Mouse (Mus musculus): ENCODE measurements around the gene Nt5c3b. TPM values are rescaled to one million over a fixed set of nuclear protein-coding genes. Genes with fewer than 3 reads are reported as not detected.

Nt5c3b gene
- polyA plus RNA-seq, 1 experiment from 2014 or later = 31.6 TPM

DNA sequence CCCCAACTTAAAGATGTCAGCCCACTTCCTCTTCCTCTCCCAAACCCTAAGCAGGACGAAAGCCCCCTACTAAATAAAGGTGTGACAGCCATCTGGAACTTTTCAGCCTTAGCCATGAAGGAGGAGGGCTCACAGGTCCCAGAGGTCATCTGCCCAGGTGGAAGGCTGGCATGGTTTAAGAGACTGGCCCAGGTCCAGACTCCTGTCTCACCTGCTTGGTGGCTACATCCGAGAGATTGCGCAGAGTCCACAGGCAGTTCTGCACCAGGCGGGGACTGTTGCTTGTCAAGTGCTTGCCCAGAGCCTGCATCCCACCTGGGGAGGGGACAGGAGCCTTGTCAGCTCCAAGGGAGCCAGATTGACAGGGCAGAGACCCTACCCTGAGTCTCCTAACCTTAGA, 62.3 kb downstream of the Nt5c3b start:
- Histone ChIP-seq H3K4me2 (replicated peaks; ENCODE audit: low read depth) (no peak overlapping the region), H3K9ac (ENCODE audit: low read depth, low read length) (no peak overlapping the region), H3K36me3 (ENCODE audit: control insufficient read depth, insufficient read depth) (peaks cover 90% of the 10 kb centered on the region), H3K4me3 (ENCODE audit: low read depth, low read length) (no peak overlapping the region), H3K4me1 (replicated peaks; ENCODE audit: control insufficient read depth, insufficient read depth, low read length) (no peaks in the 10 kb centered on the region), H3K27me3 (replicated peaks; ENCODE audit: control insufficient read depth, insufficient read depth, low read length) (no peaks in the 10 kb centered on the region), H3K27ac (ENCODE audit: low read depth, low read length) (no peak overlapping the region), H3K9me3 (ENCODE audit: control insufficient read depth) (no peaks in the 10 kb centered on the region)
- 93% methylated on average over 4 of the region's 4 CpGs for WGBS
- no peak for ATAC-seq
- no peak for TF ChIP-seq CTCF (IDR thresholded peaks at IDR 0.05; ENCODE audit: low read depth)

DNA sequence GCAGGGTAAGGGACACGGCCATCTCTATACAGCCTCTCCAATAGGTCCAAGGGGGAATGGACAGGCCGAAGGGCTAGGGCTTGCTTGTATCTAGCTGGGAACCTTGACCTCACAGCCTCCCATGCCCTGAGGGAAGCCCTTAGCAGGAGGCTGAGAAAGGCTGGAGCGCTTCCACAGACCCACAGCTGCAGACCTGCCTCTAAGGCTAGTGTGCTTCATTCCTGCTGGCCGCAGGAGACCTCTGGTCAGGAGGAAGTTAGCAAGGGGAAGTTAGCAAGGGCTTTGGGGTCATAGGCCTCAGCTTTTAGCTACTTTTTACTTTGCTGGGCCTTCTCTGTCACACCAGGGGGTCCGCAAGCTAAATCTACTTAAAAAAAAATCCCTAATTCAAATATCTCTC, 63.2 kb downstream of the Nt5c3b start:
- no peaks in the 10 kb centered on the region for H3K4me1 ChIP-seq (replicated peaks; ENCODE audit: control insufficient read depth, insufficient read depth, low read length)

DNA sequence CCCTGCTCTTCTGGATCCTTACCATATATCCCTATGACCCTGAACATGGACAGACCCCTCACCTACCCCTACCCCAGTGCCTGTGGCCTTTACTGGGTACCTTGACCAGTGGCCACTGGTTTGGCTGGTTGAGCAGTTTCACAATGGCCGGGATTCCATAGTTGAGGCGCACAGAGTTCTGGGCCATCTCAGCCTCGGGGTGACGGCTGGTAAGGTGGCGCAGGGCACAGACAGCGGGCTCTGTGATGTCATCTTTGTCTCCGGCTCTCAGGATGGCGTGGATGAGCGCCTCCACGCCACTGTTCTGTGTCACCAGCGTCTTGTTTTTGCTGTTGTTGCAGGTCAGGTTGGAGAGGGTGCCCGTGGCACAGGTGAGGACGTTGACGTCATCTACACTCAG, 63.6 kb downstream of the Nt5c3b start:
- ATAC-seq = no peak
- H3K4me1 ChIP-seq (replicated peaks; ENCODE audit: control insufficient read depth, insufficient read depth, low read length) = no peaks in the 10 kb centered on the region
- TF ChIP-seq CTCF (IDR thresholded peaks at IDR 0.05; ENCODE audit: low read depth) = no peak
- H3K4me3 ChIP-seq (ENCODE audit: low read depth, low read length) = no peak overlapping the region
- H3K27ac ChIP-seq (ENCODE audit: low read depth, low read length) = no peak overlapping the region
- 95% methylated on average over 14 of the region's 14 CpGs for WGBS
- H3K9ac ChIP-seq (ENCODE audit: low read depth, low read length) = no peak overlapping the region
- H3K9me3 ChIP-seq (ENCODE audit: control insufficient read depth) = no peaks in the 10 kb centered on the region
- H3K4me2 ChIP-seq (replicated peaks; ENCODE audit: low read depth) = no peak overlapping the region
- no peaks in the 10 kb centered on the region for H3K27me3 ChIP-seq (replicated peaks; ENCODE audit: control insufficient read depth, insufficient read depth, low read length)
- peaks cover 90% of the 10 kb centered on the region for H3K36me3 ChIP-seq (ENCODE audit: control insufficient read depth, insufficient read depth)

More for the DNA sequence above, 63.2 kb downstream of the Nt5c3b start:
- ATAC-seq = no peak
- WGBS = 92% methylated on average over 5 of the region's 5 CpGs
- Histone ChIP-seq H3K36me3 (ENCODE audit: control insufficient read depth, insufficient read depth) (peaks cover 90% of the 10 kb centered on the region), H3K27me3 (replicated peaks; ENCODE audit: control insufficient read depth, insufficient read depth, low read length) (no peaks in the 10 kb centered on the region), H3K9ac (ENCODE audit: low read depth, low read length) (no peak overlapping the region), H3K4me2 (replicated peaks; ENCODE audit: low read depth) (no peak overlapping the region), H3K4me3 (ENCODE audit: low read depth, low read length) (no peak overlapping the region), H3K27ac (ENCODE audit: low read depth, low read length) (no peak overlapping the region), H3K9me3 (ENCODE audit: control insufficient read depth) (no peaks in the 10 kb centered on the region)
- TF ChIP-seq CTCF (IDR thresholded peaks at IDR 0.05; ENCODE audit: low read depth) = no peak

DNA sequence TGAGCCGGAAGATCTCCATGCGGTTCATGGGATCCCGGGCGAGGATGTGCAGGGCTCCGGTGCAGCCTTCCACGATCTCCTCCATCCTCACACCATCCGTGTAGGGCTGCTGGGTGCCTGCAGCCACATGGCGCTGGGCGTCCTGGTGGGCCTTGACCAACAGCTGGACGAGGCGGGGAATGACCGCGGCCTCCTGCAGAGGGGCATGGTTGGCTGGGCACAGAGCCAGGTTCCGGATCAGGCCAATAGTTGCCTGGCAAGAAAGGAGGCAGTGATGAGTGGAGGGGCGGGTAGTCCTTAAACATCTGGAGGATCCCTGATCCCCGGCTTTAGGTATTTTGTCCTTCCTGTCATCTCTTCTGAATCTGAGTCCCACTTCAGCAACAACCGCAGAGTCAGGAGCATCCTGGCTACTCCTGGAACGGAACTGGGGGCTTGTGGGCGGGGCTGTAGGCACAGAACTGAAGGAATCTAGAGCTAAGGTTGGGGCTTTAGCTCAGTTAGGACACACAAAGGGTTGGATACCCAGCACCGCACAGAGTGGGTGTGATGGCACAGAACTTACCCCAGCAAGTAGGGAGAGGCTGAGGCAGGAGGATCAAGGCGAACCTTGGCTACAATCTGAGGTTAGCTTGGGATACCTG, 64.7 kb downstream of the Nt5c3b start:
- no peak for TF ChIP-seq CTCF (IDR thresholded peaks at IDR 0.05; ENCODE audit: low read depth)
- 92% methylated on average over 21 of the region's 21 CpGs for WGBS
- H3K36me3 ChIP-seq (ENCODE audit: control insufficient read depth, insufficient read depth) = peaks cover 89% of the 10 kb centered on the region

DNA sequence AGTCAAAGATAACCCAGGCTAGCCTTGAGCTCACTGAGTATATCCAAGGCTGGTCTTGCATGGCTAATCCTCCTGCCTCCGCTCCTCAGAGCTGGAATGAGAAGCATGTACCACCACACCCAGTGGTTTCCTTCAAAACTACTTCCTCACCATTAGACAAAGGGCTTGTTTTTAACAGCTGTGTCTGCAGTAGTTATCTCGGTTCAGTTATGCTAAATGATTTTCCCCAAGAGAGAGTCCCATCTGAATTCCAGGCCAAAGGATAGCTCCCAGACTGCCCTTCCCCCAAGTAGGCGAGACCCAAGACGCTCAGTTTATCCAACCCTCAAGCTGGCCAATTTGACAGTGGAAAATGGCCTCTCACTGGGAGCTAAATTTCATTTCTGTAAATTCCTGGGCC, 65.6 kb downstream of the Nt5c3b start:
- no peak for ATAC-seq
- no peaks in the 10 kb centered on the region for H3K9me3 ChIP-seq (ENCODE audit: control insufficient read depth)
- H3K4me1 ChIP-seq (replicated peaks; ENCODE audit: control insufficient read depth, insufficient read depth, low read length) = no peaks in the 10 kb centered on the region
- H3K4me3 ChIP-seq (ENCODE audit: low read depth, low read length) = no peak overlapping the region
- H3K36me3 ChIP-seq (ENCODE audit: control insufficient read depth, insufficient read depth) = peaks cover 90% of the 10 kb centered on the region
- H3K9ac ChIP-seq (ENCODE audit: low read depth, low read length) = no peak overlapping the region
- no peak for TF ChIP-seq CTCF (IDR thresholded peaks at IDR 0.05; ENCODE audit: low read depth)
- H3K27ac ChIP-seq (ENCODE audit: low read depth, low read length) = no peak overlapping the region
- 74% methylated on average over 4 of the region's 4 CpGs for whole genome bisulfite sequencing
- no peak overlapping the region for H3K4me2 ChIP-seq (replicated peaks; ENCODE audit: low read depth)
- H3K27me3 ChIP-seq (replicated peaks; ENCODE audit: control insufficient read depth, insufficient read depth, low read length) = no peaks in the 10 kb centered on the region

More for the DNA sequence above, 64.7 kb downstream of the Nt5c3b start:
- Histone ChIP-seq H3K4me1 (replicated peaks; ENCODE audit: control insufficient read depth, insufficient read depth, low read length) (no peaks in the 10 kb centered on the region), H3K4me2 (replicated peaks; ENCODE audit: low read depth) (no peak overlapping the region), H3K4me3 (ENCODE audit: low read depth, low read length) (no peak overlapping the region), H3K9ac (ENCODE audit: low read depth, low read length) (no peak overlapping the region), H3K27me3 (replicated peaks; ENCODE audit: control insufficient read depth, insufficient read depth, low read length) (no peaks in the 10 kb centered on the region), H3K9me3 (ENCODE audit: control insufficient read depth) (no peaks in the 10 kb centered on the region), H3K27ac (ENCODE audit: low read depth, low read length) (no peak overlapping the region)
- no peak for ATAC-seq

DNA sequence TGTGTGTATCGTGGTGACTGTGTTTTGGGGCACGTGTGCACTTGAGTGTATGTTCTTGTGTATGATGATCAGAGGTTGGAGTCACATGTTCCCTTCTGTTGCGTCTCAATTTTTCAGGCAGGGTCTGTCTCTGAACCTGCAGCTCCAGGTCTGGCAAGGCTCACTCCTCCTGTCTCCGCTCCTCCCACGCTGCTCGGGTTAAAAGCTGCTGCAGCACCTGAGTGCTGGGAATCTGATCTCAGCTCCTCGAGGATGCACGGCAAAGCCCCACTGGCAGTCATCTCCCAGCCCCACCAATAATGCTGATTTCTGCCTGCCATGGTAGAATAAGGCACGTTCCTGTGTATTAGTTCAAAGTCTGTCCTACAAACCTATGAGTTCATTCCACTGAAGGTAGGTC, 66.5 kb downstream of the Nt5c3b start:
- 88% methylated on average over 9 of the region's 9 CpGs for WGBS
- H3K27ac ChIP-seq (ENCODE audit: low read depth, low read length) = no peak overlapping the region
- no peak overlapping the region for H3K4me3 ChIP-seq (ENCODE audit: low read depth, low read length)
- ATAC-seq = no peak
- no peak overlapping the region for H3K4me2 ChIP-seq (replicated peaks; ENCODE audit: low read depth)
- no peaks in the 10 kb centered on the region for H3K4me1 ChIP-seq (replicated peaks; ENCODE audit: control insufficient read depth, insufficient read depth, low read length)
- no peaks in the 10 kb centered on the region for H3K9me3 ChIP-seq (ENCODE audit: control insufficient read depth)
- no peaks in the 10 kb centered on the region for H3K27me3 ChIP-seq (replicated peaks; ENCODE audit: control insufficient read depth, insufficient read depth, low read length)
- H3K36me3 ChIP-seq (ENCODE audit: control insufficient read depth, insufficient read depth) = peaks cover 90% of the 10 kb centered on the region
- H3K9ac ChIP-seq (ENCODE audit: low read depth, low read length) = no peak overlapping the region
- no peak for TF ChIP-seq CTCF (IDR thresholded peaks at IDR 0.05; ENCODE audit: low read depth)

Small RNA genes lying within 50 kb of the gene (microRNA-seq; reads per million reads assigned to microRNA genes)
- gene Gm27374 = not detected
- 0.82 reads per million for gene Mir7116

Other genes with a start within 250 kb of the Nt5c3b start
- not detected in 2 replicates for gene Krt9, start 248.6 kb downstream of the Nt5c3b start, polyA plus RNA-seq (2015; fragmentation: Nextera tagmentation; extraction: Ambion mirVana)
- gene Krt14, start 234.3 kb downstream of the Nt5c3b start, polyA plus RNA-seq (2015; fragmentation: Nextera tagmentation; extraction: Ambion mirVana) = 8.9 and 10.0 TPM in 2 replicates
- gene Krt16, start 192.9 kb downstream of the Nt5c3b start, polyA plus RNA-seq (2015; fragmentation: Nextera tagmentation; extraction: Ambion mirVana) = not detected in 2 replicates
- 5.3 and 7.8 TPM in 2 replicates for gene Krt17, start 180.8 kb downstream of the Nt5c3b start, polyA plus RNA-seq (2015; fragmentation: Nextera tagmentation; extraction: Ambion mirVana)
- 0.12 and 0.18 TPM in 2 replicates for gene Krt42, start 171.9 kb downstream of the Nt5c3b start, polyA plus RNA-seq (2015; fragmentation: Nextera tagmentation; extraction: Ambion mirVana)
- gene Eif1, start 121.9 kb downstream of the Nt5c3b start, polyA plus RNA-seq (2015; fragmentation: Nextera tagmentation; extraction: Ambion mirVana) = 1,650 and 1,730 TPM in 2 replicates
- gene Gast, start 107.4 kb downstream of the Nt5c3b start, polyA plus RNA-seq (2015; fragmentation: Nextera tagmentation; extraction: Ambion mirVana) = 1.1 and 5.0 TPM in 2 replicates
- gene Hap1, start 85.7 kb downstream of the Nt5c3b start, polyA plus RNA-seq (2015; fragmentation: Nextera tagmentation; extraction: Ambion mirVana) = 10.0 and 10.4 TPM in 2 replicates
- 102 and 103 TPM in 2 replicates for gene Jup, start 44.0 kb downstream of the Nt5c3b start, polyA plus RNA-seq (2015; fragmentation: Nextera tagmentation; extraction: Ambion mirVana)
- gene P3h4, start 27.0 kb downstream of the Nt5c3b start, polyA plus RNA-seq (2015; fragmentation: Nextera tagmentation; extraction: Ambion mirVana) = 17.0 and 17.2 TPM in 2 replicates
- gene Fkbp10, start 26.1 kb downstream of the Nt5c3b start, polyA plus RNA-seq (2015; fragmentation: Nextera tagmentation; extraction: Ambion mirVana) = 31.7 and 37.0 TPM in 2 replicates
- gene Klhl10, start 109 bp upstream of the Nt5c3b start, polyA plus RNA-seq (2015; fragmentation: Nextera tagmentation; extraction: Ambion mirVana) = 0.13 and 0.14 TPM in 2 replicates
- gene Klhl11, start 30.9 kb upstream of the Nt5c3b start, polyA plus RNA-seq (2015; fragmentation: Nextera tagmentation; extraction: Ambion mirVana) = 1.8 and 1.9 TPM in 2 replicates
- 29.3 and 29.5 TPM in 2 replicates for gene Acly, start 86.2 kb upstream of the Nt5c3b start, polyA plus RNA-seq (2015; fragmentation: Nextera tagmentation; extraction: Ambion mirVana)
- 0.18 and 0.22 TPM in 2 replicates for gene Ttc25, start 103.8 kb upstream of the Nt5c3b start, polyA plus RNA-seq (2015; fragmentation: Nextera tagmentation; extraction: Ambion mirVana)
- 15.6 and 16.3 TPM in 2 replicates for gene Cnp, start 133.1 kb upstream of the Nt5c3b start, polyA plus RNA-seq (2015; fragmentation: Nextera tagmentation; extraction: Ambion mirVana)
- 52.2 and 55.7 TPM in 2 replicates for gene Nkiras2, start 177.4 kb upstream of the Nt5c3b start, polyA plus RNA-seq (2015; fragmentation: Nextera tagmentation; extraction: Ambion mirVana)
- 72.9 and 80.2 TPM in 2 replicates for gene Dnajc7, start 178.4 kb upstream of the Nt5c3b start, polyA plus RNA-seq (2015; fragmentation: Nextera tagmentation; extraction: Ambion mirVana)

Measured in intestine, postnatal 0 days (tissue).